Mouse (Mus musculus) liver, adult 2 months (tissue): Measurements from ENCODE around the gene Fdx1l. TPM values are rescaled to one million over a fixed set of nuclear protein-coding genes. Genes with fewer than 3 reads are reported as not detected.
A peak's percentile ranks its signal among the peaks of the same experiment; 100 is the strongest.

Source experiments
- DNase-seq: peaks from one replicate; pipeline ENCODE4 v3.0.0-alpha.2; 2011; ENCODE audit warnings: low read depth, low spot score; ENCODE audit errors: extremely low read depth
- H3K27ac ChIP-seq: fragments of 200-500 bp; replicated peaks from 2 replicates; pipeline ENCODE4 v1.5.1; 2012; ENCODE audit warnings: low read depth, mild to moderate bottlenecking, control low read depth, inconsistent platforms, low read length; ENCODE audit not compliant: insufficient read depth
- H3K27me3 ChIP-seq: fragments of 200-500 bp; 2 replicates; pipeline ENCODE4 v1.6.1; 2012; ENCODE audit warnings: mild to moderate bottlenecking, moderate library complexity, low read length, inconsistent platforms; ENCODE audit not compliant: control insufficient read depth, insufficient read depth
- H3K36me3 ChIP-seq: fragments of 200-500 bp; 2 replicates; pipeline ENCODE4 v1.6.1; 2012; ENCODE audit warnings: low read length, inconsistent platforms; ENCODE audit not compliant: control insufficient read depth, insufficient read depth
- H3K4me1 ChIP-seq: fragments of 200-500 bp; 2 replicates; pipeline ENCODE4 v1.6.1; 2011; ENCODE audit warnings: low read length; ENCODE audit not compliant: control insufficient read depth, insufficient read depth
- H3K4me3 ChIP-seq: fragments of 200-500 bp; 2 replicates; pipeline ENCODE4 v1.5.1; 2011; ENCODE audit warnings: low read depth, mild to moderate bottlenecking, control low read depth, low read length, moderate library complexity; ENCODE audit not compliant: insufficient read depth
- H3K79me2 ChIP-seq: fragments of 200-500 bp; 2 replicates; pipeline ENCODE4 v1.6.1; 2012; ENCODE audit warnings: inconsistent platforms, mild to moderate bottlenecking, low read length, moderate library complexity; ENCODE audit not compliant: control insufficient read depth, insufficient read depth
- H3K9ac ChIP-seq: fragments of 200-500 bp; 2 replicates; pipeline ENCODE4 v1.6.1; 2012; ENCODE audit warnings: low read depth, mild to moderate bottlenecking, control low read depth, inconsistent platforms, low read length
- CTCF ChIP-seq: fragments of 200-500 bp; IDR thresholded peaks from 2 replicates; pipeline ENCODE4 v1.5.1; 2011; ENCODE audit warnings: low read depth, low read length, control low read depth
- POLR2A ChIP-seq: fragments of 200-500 bp; IDR thresholded peaks from 2 replicates; pipeline ENCODE4 v1.6.1; 2011; ENCODE audit warnings: low read length, control low read depth; ENCODE audit not compliant: insufficient read depth; ENCODE audit errors: extremely low read depth
- WGBS: fragments of 180-500 bp; shearing (Covaris S2); methylation state at CpG from one replicate; pipeline ENCODE4 v1.1.7; 2018; 5-methylcytosine and 5-hydroxymethylcytosine counted together
- polyA plus RNA-seq: library from polyadenylated mRNA; depleted of rRNA; stranded (reverse); fragments of >200 nt; gene quantifications from 2 replicates; pipeline ENCODE4 v1.2.3, GENCODE M21; 2012; rRNA removed
- total RNA-seq: library from RNA; depleted of rRNA; stranded (reverse); fragments of >200 nt; gene quantifications from 2 replicates; pipeline ENCODE4 v1.2.3, GENCODE M21; 2014; rRNA removed

Gene Fdx1l
- total and polyA plus RNA-seq, 2 experiments, result 30.6 to 45.3 TPM

DNA sequence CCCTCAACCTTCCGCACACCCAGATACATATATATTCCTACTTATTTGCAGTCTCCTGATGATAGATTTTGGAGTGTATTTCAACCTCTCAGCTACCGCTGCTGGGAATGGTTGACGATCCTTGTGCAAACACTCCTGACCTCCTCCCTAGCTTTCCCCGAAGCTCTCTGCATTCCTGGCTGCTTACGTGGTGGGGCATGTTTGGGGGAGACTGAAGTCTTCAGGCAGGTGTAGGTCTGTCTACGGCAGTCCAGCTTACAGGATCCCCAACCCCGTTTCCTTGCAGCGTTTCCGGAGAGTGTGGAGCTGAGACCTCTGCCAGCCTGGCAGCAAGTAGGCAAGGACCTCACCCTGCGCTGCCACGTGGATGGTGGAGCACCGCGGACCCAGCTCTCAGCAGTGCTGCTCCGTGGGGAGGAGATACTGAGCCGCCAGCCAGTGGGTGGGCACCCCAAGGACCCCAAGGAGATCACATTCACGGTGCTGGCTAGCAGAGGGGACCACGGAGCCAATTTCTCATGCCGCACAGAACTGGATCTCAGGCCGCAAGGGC, 48.1 kb downstream of the Fdx1l start:
- Histone ChIP-seq H3K36me3 (peaks cover 12% of the 10 kb centered on the region), H3K27me3 (no peaks in the 10 kb centered on the region), H3K4me3 (no peak overlapping the region), H3K9ac (no peak overlapping the region), H3K79me2 (no peaks in the 10 kb centered on the region), H3K4me1 (peaks cover 8% of the 10 kb centered on the region), H3K27ac (no peak overlapping the region)
- WGBS, result 84% methylated on average over 19 of the region's 19 CpGs
- DNase-seq, result no peak
- TF ChIP-seq POLR2A (no peak), CTCF (no peak)

DNA sequence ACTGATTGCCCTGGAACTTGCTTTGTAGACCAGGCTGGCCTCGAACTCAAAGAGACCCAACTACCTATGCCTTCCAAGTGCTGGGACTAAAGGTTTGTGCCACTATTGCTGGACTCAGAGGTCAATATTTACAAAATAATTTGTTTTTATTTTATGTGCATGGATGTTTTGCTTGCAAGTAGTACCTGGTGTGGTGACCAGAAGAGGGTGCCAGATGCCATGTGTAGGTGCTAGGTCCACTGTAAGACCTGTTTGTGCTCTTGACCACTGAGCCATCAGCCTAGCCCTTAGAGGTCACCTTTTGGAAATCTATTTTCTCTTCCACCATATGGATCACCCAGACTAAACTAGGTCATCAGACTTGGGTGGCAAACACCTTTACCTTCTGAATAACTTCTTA, 50.7 kb downstream of the Fdx1l start:
- H3K4me1 ChIP-seq, result no peaks in the 10 kb centered on the region
- H3K4me3 ChIP-seq, result no peak overlapping the region
- no peaks in the 10 kb centered on the region for H3K27me3 ChIP-seq
- no peaks in the 10 kb centered on the region for H3K79me2 ChIP-seq
- peaks cover 14% of the 10 kb centered on the region for H3K36me3 ChIP-seq
- no peak overlapping the region for H3K27ac ChIP-seq
- TF ChIP-seq POLR2A (no peak), CTCF (peak; percentile 11; the same call in 1 of the 2 replicates)
- no peak overlapping the region for H3K9ac ChIP-seq
- DNase-seq, result no peak
- WGBS, result 80% methylated on average over 1 of the region's 1 CpGs

DNA sequence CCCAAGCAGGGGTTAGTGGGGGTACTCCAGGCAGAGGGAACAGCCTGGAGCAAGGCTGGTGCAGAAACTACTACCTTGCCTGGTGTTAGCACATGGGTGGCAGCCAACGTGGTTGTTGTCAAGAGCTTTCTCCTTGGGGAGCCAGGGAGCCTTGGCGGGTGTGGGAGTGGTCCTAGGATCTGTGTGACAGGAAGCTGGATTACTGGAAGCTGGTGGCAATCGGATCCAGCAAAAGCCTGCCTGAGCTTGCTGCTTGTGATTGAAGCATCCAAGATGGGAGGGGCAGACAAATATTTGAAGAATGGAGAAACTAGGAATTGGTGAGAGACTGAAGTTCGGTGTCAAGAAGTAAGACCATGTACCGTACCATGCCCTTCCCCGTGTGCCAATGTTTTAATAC, 51.1 kb downstream of the Fdx1l start:
- Histone ChIP-seq H3K4me3 (no peak overlapping the region), H3K27me3 (no peaks in the 10 kb centered on the region), H3K79me2 (no peaks in the 10 kb centered on the region), H3K4me1 (0 out of 2 replicates have a peak, but pooled peaks cover under 1% of the 10 kb centered on the region), H3K27ac (no peak overlapping the region), H3K9ac (no peak overlapping the region), H3K36me3 (peaks cover 12% of the 10 kb centered on the region)
- DNase-seq, result no peak
- TF ChIP-seq CTCF, result no peak
- no peak for TF ChIP-seq POLR2A
- 50% methylated on average over 6 of the region's 6 CpGs for WGBS

DNA sequence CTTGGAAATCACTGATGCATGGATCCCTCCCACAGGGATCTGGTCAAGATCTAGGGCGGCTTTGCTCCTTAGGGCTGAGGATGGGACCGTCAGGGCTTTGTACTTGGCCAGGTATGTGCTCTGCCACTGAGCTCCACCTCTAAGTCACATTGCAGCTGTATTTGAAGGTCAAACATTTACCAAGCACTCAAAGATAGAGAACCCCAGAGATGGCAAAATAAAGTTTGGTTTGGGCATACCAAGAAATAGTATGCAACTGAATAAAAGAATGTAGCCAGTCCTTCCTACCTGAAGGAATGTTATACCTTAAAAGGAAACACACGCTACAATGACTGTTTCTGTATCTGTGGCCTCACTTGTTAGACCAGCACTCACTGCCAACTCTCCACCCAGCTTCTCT, 52.1 kb downstream of the Fdx1l start:
- no peaks in the 10 kb centered on the region for H3K27me3 ChIP-seq
- H3K36me3 ChIP-seq, result peaks cover 12% of the 10 kb centered on the region
- TF ChIP-seq CTCF, result no peak
- TF ChIP-seq POLR2A, result no peak
- 93% methylated on average over 3 of the region's 3 CpGs for WGBS
- H3K79me2 ChIP-seq, result peaks cover 4% of the 10 kb centered on the region; the same call in 1 of the 2 replicates
- peaks cover 4% of the 10 kb centered on the region; the same call in 1 of the 2 replicates for H3K4me1 ChIP-seq
- no peak for DNase-seq
- H3K27ac ChIP-seq, result no peak overlapping the region
- H3K9ac ChIP-seq, result no peak overlapping the region
- H3K4me3 ChIP-seq, result no peak overlapping the region

DNA sequence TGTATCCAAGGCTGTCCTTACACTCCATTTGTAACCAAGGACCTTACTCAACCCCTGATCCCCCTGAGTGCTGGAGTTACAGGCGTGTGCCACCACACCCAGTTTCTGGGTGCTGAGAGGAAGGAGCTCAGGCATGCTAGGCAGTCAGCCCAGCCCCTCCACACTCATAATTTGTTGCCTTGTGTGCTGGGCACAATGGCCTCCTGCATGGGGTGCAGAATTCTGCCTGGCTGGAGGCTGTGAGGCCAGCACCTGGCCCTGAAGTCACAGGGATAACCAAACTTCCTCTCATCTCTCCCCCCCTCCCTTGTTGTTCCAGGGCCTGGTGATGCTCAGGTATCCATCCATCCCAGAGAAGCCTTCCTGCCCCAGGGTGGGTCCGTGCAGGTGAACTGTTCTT, 54.8 kb downstream of the Fdx1l start:
- no peak overlapping the region for H3K9ac ChIP-seq
- 84% methylated on average over 2 of the region's 2 CpGs for WGBS

More for the DNA sequence above, 54.8 kb downstream of the Fdx1l start:
- H3K4me1 ChIP-seq, result peaks cover 6% of the 10 kb centered on the region; the same call in 1 of the 2 replicates
- no peak for DNase-seq
- TF ChIP-seq CTCF (no peak), POLR2A (no peak)
- peaks cover 4% of the 10 kb centered on the region; the same call in 1 of the 2 replicates for H3K79me2 ChIP-seq
- peaks cover 12% of the 10 kb centered on the region for H3K36me3 ChIP-seq
- H3K27me3 ChIP-seq, result no peaks in the 10 kb centered on the region
- H3K4me3 ChIP-seq, result no peak overlapping the region
- no peak overlapping the region for H3K27ac ChIP-seq

Other genes with a start within 250 kb of the Fdx1l start
- 14.8 and 17.1 TPM in 2 replicates for gene A230050P20Rik, start 205.0 kb downstream of the Fdx1l start, total RNA-seq
- 112 and 186 TPM in 2 replicates for gene A230050P20Rik, start 205.0 kb downstream of the Fdx1l start, polyA plus RNA-seq
- 17.6 and 27.9 TPM in 2 replicates for gene Angptl6, start 193.9 kb downstream of the Fdx1l start, total RNA-seq
- 44.1 and 47.4 TPM in 2 replicates for gene Angptl6, start 193.9 kb downstream of the Fdx1l start, polyA plus RNA-seq
- 6.5 and 12.5 TPM in 2 replicates for gene Ppan, start 185.4 kb downstream of the Fdx1l start, total RNA-seq
- 32.6 and 69.6 TPM in 2 replicates for gene Ppan, start 185.4 kb downstream of the Fdx1l start, polyA plus RNA-seq
- gene Eif3g, start 175.0 kb downstream of the Fdx1l start, total RNA-seq, result 51.7 and 60.4 TPM in 2 replicates
- gene Eif3g, start 175.0 kb downstream of the Fdx1l start, polyA plus RNA-seq, result 91.8 and 98.3 TPM in 2 replicates
- 5.3 and 6.6 TPM in 2 replicates for gene Dnmt1, start 113.7 kb downstream of the Fdx1l start, total RNA-seq
- gene Dnmt1, start 113.7 kb downstream of the Fdx1l start, polyA plus RNA-seq, result 4.4 and 5.5 TPM in 2 replicates
- gene S1pr2, start 96.8 kb downstream of the Fdx1l start, total RNA-seq, result 1.2 and 2.1 TPM in 2 replicates
- 2.9 and 3.9 TPM in 2 replicates for gene S1pr2, start 96.8 kb downstream of the Fdx1l start, polyA plus RNA-seq
- 16.0 and 21.9 TPM in 2 replicates for gene Mrpl4, start 70.9 kb downstream of the Fdx1l start, total RNA-seq
- gene Mrpl4, start 70.9 kb downstream of the Fdx1l start, polyA plus RNA-seq, result 72.4 and 79.8 TPM in 2 replicates
- gene Icam1, start 57.6 kb downstream of the Fdx1l start, total RNA-seq, result 8.6 and 9.6 TPM in 2 replicates
- gene Icam1, start 57.6 kb downstream of the Fdx1l start, polyA plus RNA-seq, result 5.8 and 11.6 TPM in 2 replicates
- gene Icam4, start 44.2 kb downstream of the Fdx1l start, total RNA-seq, result 0.28 TPM in 1 of 2 replicates, not detected in the other
- gene Icam4, start 44.2 kb downstream of the Fdx1l start, polyA plus RNA-seq, result 0.62 and 0.81 TPM in 2 replicates
- gene Icam5, start 41.5 kb downstream of the Fdx1l start, total RNA-seq, result 0.07 TPM in 1 of 2 replicates, not detected in the other
- 0.02 and 0.09 TPM in 2 replicates for gene Icam5, start 41.5 kb downstream of the Fdx1l start, polyA plus RNA-seq
- not detected in 2 replicates for gene Zglp1, start 6.5 kb downstream of the Fdx1l start, total RNA-seq
- gene Zglp1, start 6.5 kb downstream of the Fdx1l start, polyA plus RNA-seq, result 0.39 TPM in 1 of 2 replicates, not detected in the other
- gene Gm49373, start 518 bp downstream of the Fdx1l start, total RNA-seq, result 0.46 and 0.54 TPM in 2 replicates
- gene Gm49373, start 518 bp downstream of the Fdx1l start, polyA plus RNA-seq, result 0.05 and 0.10 TPM in 2 replicates
- 2.0 and 2.5 TPM in 2 replicates for gene Gm38431, start 18.4 kb upstream of the Fdx1l start, total RNA-seq
- gene Gm38431, start 18.4 kb upstream of the Fdx1l start, polyA plus RNA-seq, result 3.4 and 5.8 TPM in 2 replicates
- 1.8 and 5.3 TPM in 2 replicates for gene Raver1, start 18.4 kb upstream of the Fdx1l start, total RNA-seq
- 19.6 and 22.1 TPM in 2 replicates for gene Raver1, start 18.4 kb upstream of the Fdx1l start, polyA plus RNA-seq
- 9.3 and 16.4 TPM in 2 replicates for gene Tyk2, start 57.6 kb upstream of the Fdx1l start, total RNA-seq
- gene Tyk2, start 57.6 kb upstream of the Fdx1l start, polyA plus RNA-seq, result 18.2 and 21.0 TPM in 2 replicates
- 27.4 and 36.0 TPM in 2 replicates for gene Cdc37, start 76.4 kb upstream of the Fdx1l start, total RNA-seq
- gene Cdc37, start 76.4 kb upstream of the Fdx1l start, polyA plus RNA-seq, result 41.2 and 41.8 TPM in 2 replicates
- 1.0 and 1.5 TPM in 2 replicates for gene Pde4a, start 92.1 kb upstream of the Fdx1l start, total RNA-seq
- gene Pde4a, start 92.1 kb upstream of the Fdx1l start, polyA plus RNA-seq, result 1.9 and 3.5 TPM in 2 replicates
- 29.5 and 37.3 TPM in 2 replicates for gene Keap1, start 165.7 kb upstream of the Fdx1l start, total RNA-seq
- 69.1 and 76.4 TPM in 2 replicates for gene Keap1, start 165.7 kb upstream of the Fdx1l start, polyA plus RNA-seq
- gene S1pr5, start 174.8 kb upstream of the Fdx1l start, total RNA-seq, result 3.3 and 4.1 TPM in 2 replicates
- gene S1pr5, start 174.8 kb upstream of the Fdx1l start, polyA plus RNA-seq, result 5.3 and 9.9 TPM in 2 replicates
- 22.3 and 27.3 TPM in 2 replicates for gene Atg4d, start 191.7 kb upstream of the Fdx1l start, total RNA-seq
- gene Atg4d, start 191.7 kb upstream of the Fdx1l start, polyA plus RNA-seq, result 42.2 and 45.8 TPM in 2 replicates
- gene Kri1, start 214.4 kb upstream of the Fdx1l start, total RNA-seq, result 5.0 and 6.5 TPM in 2 replicates
- 6.3 and 9.7 TPM in 2 replicates for gene Kri1, start 214.4 kb upstream of the Fdx1l start, polyA plus RNA-seq
- 3.0 and 3.9 TPM in 2 replicates for gene Cdkn2d, start 217.8 kb upstream of the Fdx1l start, total RNA-seq
- gene Cdkn2d, start 217.8 kb upstream of the Fdx1l start, polyA plus RNA-seq, result 5.1 and 5.2 TPM in 2 replicates
- 0.07 and 0.55 TPM in 2 replicates for gene Ap1m2, start 238.7 kb upstream of the Fdx1l start, total RNA-seq
- gene Ap1m2, start 238.7 kb upstream of the Fdx1l start, polyA plus RNA-seq, result 0.06 and 0.28 TPM in 2 replicates
- gene Slc44a2, start 247.1 kb upstream of the Fdx1l start, total RNA-seq, result 3.8 and 4.9 TPM in 2 replicates
- 3.9 and 5.8 TPM in 2 replicates for gene Slc44a2, start 247.1 kb upstream of the Fdx1l start, polyA plus RNA-seq